Mouse (Mus musculus): Measurements from ENCODE around the gene Cds1. TPM values are rescaled to one million over a fixed set of nuclear protein-coding genes. Genes with fewer than 3 reads are reported as not detected.

Cds1 gene
- polyA plus RNA-seq, 1 experiment from 2014 or later = 1.0 TPM

- ATAC-seq (ENCODE audit: insufficient number of reproducible peaks, insufficient read depth, low FRiP score, low read depth) = no peak
- Histone ChIP-seq H3K27ac (replicated peaks in 1 of 2; ENCODE audit: control insufficient read depth in 1 of 2, insufficient read depth in 1 of 2, low read depth in 2 of 2, low read length in 2 of 2) (no peak overlapping the region), H3K4me3 (ENCODE audit: control insufficient read depth in 1 of 2, insufficient read depth in 1 of 2, low read depth in 1 of 2, low read length in 2 of 2) (no peak overlapping the region), H3K4me1 (ENCODE audit: control insufficient read depth in 2 of 2, insufficient read depth in 2 of 2, low read length in 2 of 2) (peaks cover 3 to 9% of the 10 kb centered on the region in 2 experiments; a peak in 2 of 4 replicates), H3K27me3 (ENCODE audit: control insufficient read depth, insufficient read depth, low read length) (no peaks in the 10 kb centered on the region), H3K36me3 (ENCODE audit: control insufficient read depth, insufficient read depth, low read length) (no peaks in the 10 kb centered on the region), H3K9me3 (ENCODE audit: control insufficient read depth, low read length) (no peaks in the 10 kb centered on the region), H3K9ac (ENCODE audit: low read length) (no peak overlapping the region), H3K4me2 (ENCODE audit: low read length) (no peak overlapping the region)
- WGBS = 47% methylated on average over 4 of the region's 4 CpGs
Observed at GRCm38 (mm10) chr5:101792665-101793064, 27.7 kb downstream of the Cds1 start.

DNA sequence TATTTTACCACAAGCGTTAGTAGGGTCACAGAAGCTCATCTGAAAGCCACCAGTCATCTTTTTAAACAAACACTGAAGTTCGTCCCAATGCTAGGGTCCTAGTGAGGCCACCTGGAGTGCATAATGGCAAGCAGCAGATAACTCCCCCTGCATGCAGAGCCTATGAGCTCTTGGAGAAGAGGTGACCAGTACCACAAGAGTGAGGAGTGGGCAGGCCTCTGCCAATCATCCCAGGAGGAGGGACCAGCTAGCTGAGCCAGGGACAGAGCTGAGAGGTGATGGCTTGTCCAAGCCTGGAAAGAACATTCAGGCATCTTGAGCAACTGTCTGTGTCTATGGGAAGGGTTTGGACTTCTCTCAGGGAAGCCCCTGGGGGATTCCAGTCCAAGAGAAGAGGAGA, 37.0 kb downstream of the Cds1 start:
- WGBS = 69% methylated on average over 2 of the region's 2 CpGs
- H3K27me3 ChIP-seq (ENCODE audit: control insufficient read depth, insufficient read depth, low read length) = no peaks in the 10 kb centered on the region
- H3K27ac ChIP-seq (replicated peaks in 1 of 2; ENCODE audit: control insufficient read depth in 1 of 2, insufficient read depth in 1 of 2, low read depth in 2 of 2, low read length in 2 of 2) = no peak overlapping the region
- H3K4me2 ChIP-seq (ENCODE audit: low read length) = no peak overlapping the region
- H3K4me1 ChIP-seq (ENCODE audit: control insufficient read depth in 2 of 2, insufficient read depth in 2 of 2, low read length in 2 of 2) = peaks cover 5 to 6% of the 10 kb centered on the region in 2 experiments; a peak in 3 of 4 replicates
- peaks cover 5% of the 10 kb centered on the region; the same call in 1 of the 2 replicates for H3K9me3 ChIP-seq (ENCODE audit: control insufficient read depth, low read length)
- ATAC-seq (ENCODE audit: insufficient number of reproducible peaks, insufficient read depth, low FRiP score, low read depth) = no peak
- H3K4me3 ChIP-seq (ENCODE audit: control insufficient read depth in 1 of 2, insufficient read depth in 1 of 2, low read depth in 1 of 2, low read length in 2 of 2) = no peak overlapping the region
- H3K36me3 ChIP-seq (ENCODE audit: control insufficient read depth, insufficient read depth, low read length) = no peaks in the 10 kb centered on the region
- no peak overlapping the region for H3K9ac ChIP-seq (ENCODE audit: low read length)

- ATAC-seq (ENCODE audit: insufficient number of reproducible peaks, insufficient read depth, low FRiP score, low read depth) = no peak
Observed at GRCm38 (mm10) chr5:101802358-101803022, 37.6 kb downstream of the Cds1 start.

DNA sequence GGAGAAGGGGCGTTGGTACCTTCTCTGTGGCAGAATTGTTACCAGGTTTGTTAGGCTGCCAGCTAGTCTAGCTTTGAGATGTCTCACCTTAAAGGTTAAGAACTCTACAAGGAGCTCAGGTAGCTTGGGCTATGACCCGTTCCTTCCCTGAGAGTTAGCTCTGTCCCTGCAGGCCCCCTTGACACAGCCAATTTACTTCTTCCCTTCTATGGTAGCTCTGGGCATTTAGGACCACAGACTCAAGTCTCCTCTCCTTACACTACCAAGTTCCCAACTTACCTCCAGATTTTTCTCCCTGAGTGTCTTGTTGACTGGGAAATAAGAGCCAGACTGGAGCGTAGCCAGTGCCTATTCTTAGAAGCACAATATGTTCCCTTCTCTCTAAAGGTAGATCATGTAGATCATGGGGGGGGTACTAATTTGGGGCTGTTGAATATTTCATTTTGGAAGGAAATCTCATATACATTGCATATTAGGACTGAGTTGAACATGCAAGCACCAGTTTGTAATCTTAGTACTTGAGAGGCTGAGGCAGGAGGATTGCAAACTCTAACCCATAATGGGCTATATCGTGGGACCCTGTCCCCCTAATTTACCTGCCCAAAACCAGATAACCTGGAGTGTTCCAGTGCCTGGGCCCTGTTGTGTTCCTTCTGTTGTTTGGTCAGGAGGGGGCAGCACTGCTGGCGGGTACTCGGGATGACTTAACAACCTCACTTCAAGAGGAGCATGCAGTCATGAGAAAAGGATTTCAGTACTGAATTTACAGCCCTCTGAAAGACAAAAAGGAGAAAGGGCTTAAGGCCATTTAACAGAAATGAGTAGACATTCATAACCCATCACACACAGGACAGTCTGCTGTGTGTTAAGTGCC, 46.6 kb downstream of the Cds1 start:
- ATAC-seq (ENCODE audit: insufficient number of reproducible peaks, insufficient read depth, low FRiP score, low read depth) = no peak
- H3K4me3 ChIP-seq (ENCODE audit: control insufficient read depth in 1 of 2, insufficient read depth in 1 of 2, low read depth in 1 of 2, low read length in 2 of 2) = no peak overlapping the region
- 78% methylated on average over 6 of the region's 6 CpGs for WGBS
- no peak overlapping the region for H3K27ac ChIP-seq (replicated peaks in 1 of 2; ENCODE audit: control insufficient read depth in 1 of 2, insufficient read depth in 1 of 2, low read depth in 2 of 2, low read length in 2 of 2)
- no peaks in the 10 kb centered on the region for H3K9me3 ChIP-seq (ENCODE audit: control insufficient read depth, low read length)
- H3K4me2 ChIP-seq (ENCODE audit: low read length) = no peak overlapping the region
- H3K9ac ChIP-seq (ENCODE audit: low read length) = no peak overlapping the region
- H3K4me1 ChIP-seq (ENCODE audit: control insufficient read depth in 2 of 2, insufficient read depth in 2 of 2, low read length in 2 of 2) = peaks cover 5% of the 10 kb centered on the region in 2 experiments; a peak in 3 of 4 replicates
- H3K36me3 ChIP-seq (ENCODE audit: control insufficient read depth, insufficient read depth, low read length) = no peaks in the 10 kb centered on the region
- H3K27me3 ChIP-seq (ENCODE audit: control insufficient read depth, insufficient read depth, low read length) = no peaks in the 10 kb centered on the region

More at GRCm38 (mm10) chr5:101802358-101803022, 37.6 kb downstream of the Cds1 start:
- Histone ChIP-seq H3K4me2 (ENCODE audit: low read length) (no peak overlapping the region), H3K4me3 (ENCODE audit: control insufficient read depth in 1 of 2, insufficient read depth in 1 of 2, low read depth in 1 of 2, low read length in 2 of 2) (no peak overlapping the region), H3K27me3 (ENCODE audit: control insufficient read depth, insufficient read depth, low read length) (no peaks in the 10 kb centered on the region), H3K27ac (replicated peaks in 1 of 2; ENCODE audit: control insufficient read depth in 1 of 2, insufficient read depth in 1 of 2, low read depth in 2 of 2, low read length in 2 of 2) (no peak overlapping the region), H3K36me3 (ENCODE audit: control insufficient read depth, insufficient read depth, low read length) (no peaks in the 10 kb centered on the region), H3K9me3 (ENCODE audit: control insufficient read depth, low read length) (peaks cover 5% of the 10 kb centered on the region; the same call in 1 of the 2 replicates), H3K4me1 (ENCODE audit: control insufficient read depth in 2 of 2, insufficient read depth in 2 of 2, low read length in 2 of 2) (peaks cover 5 to 6% of the 10 kb centered on the region in 2 experiments; a peak in 3 of 4 replicates), H3K9ac (ENCODE audit: low read length) (no peak overlapping the region)
- 63% methylated on average over 9 of the region's 9 CpGs for WGBS

- Histone ChIP-seq H3K36me3 (ENCODE audit: control insufficient read depth, insufficient read depth, low read length) (no peaks in the 10 kb centered on the region), H3K9ac (ENCODE audit: low read length) (no peak overlapping the region; the same call in 1 of the 2 replicates), H3K4me1 (ENCODE audit: control insufficient read depth in 2 of 2, insufficient read depth in 2 of 2, low read length in 2 of 2) (peaks cover 12 to 17% of the 10 kb centered on the region in 2 experiments), H3K4me2 (ENCODE audit: low read length) (no peak overlapping the region), H3K4me3 (ENCODE audit: control insufficient read depth in 1 of 2, insufficient read depth in 1 of 2, low read depth in 1 of 2, low read length in 2 of 2) (no peak overlapping the region), H3K27me3 (ENCODE audit: control insufficient read depth, insufficient read depth, low read length) (no peaks in the 10 kb centered on the region), H3K9me3 (ENCODE audit: control insufficient read depth, low read length) (no peaks in the 10 kb centered on the region), H3K27ac (replicated peaks in 1 of 2; ENCODE audit: control insufficient read depth in 1 of 2, insufficient read depth in 1 of 2, low read depth in 2 of 2, low read length in 2 of 2) (0 out of 4 replicates have a peak overlapping the region, but pooled peaks of 1 of the 2 experiments have one; percentile 24)
- no peak for ATAC-seq (ENCODE audit: insufficient number of reproducible peaks, insufficient read depth, low FRiP score, low read depth)
- 54% methylated on average over 7 of the region's 7 CpGs for WGBS
Observed at GRCm38 (mm10) chr5:101816822-101817221, 51.9 kb downstream of the Cds1 start.

GRCm38 (mm10) chr5:101819216-101819615, 54.3 kb downstream of the Cds1 start:
- Histone ChIP-seq H3K4me2 (ENCODE audit: low read length) (no peak overlapping the region), H3K9me3 (ENCODE audit: control insufficient read depth, low read length) (no peaks in the 10 kb centered on the region), H3K27ac (replicated peaks in 1 of 2; ENCODE audit: control insufficient read depth in 1 of 2, insufficient read depth in 1 of 2, low read depth in 2 of 2, low read length in 2 of 2) (no peak overlapping the region), H3K4me1 (ENCODE audit: control insufficient read depth in 2 of 2, insufficient read depth in 2 of 2, low read length in 2 of 2) (peaks cover 12 to 17% of the 10 kb centered on the region in 2 experiments), H3K36me3 (ENCODE audit: control insufficient read depth, insufficient read depth, low read length) (no peaks in the 10 kb centered on the region), H3K27me3 (ENCODE audit: control insufficient read depth, insufficient read depth, low read length) (no peaks in the 10 kb centered on the region), H3K9ac (ENCODE audit: low read length) (no peak overlapping the region), H3K4me3 (ENCODE audit: control insufficient read depth in 1 of 2, insufficient read depth in 1 of 2, low read depth in 1 of 2, low read length in 2 of 2) (no peak overlapping the region)
- 73% methylated on average over 10 of the region's 10 CpGs for WGBS
- no peak for ATAC-seq (ENCODE audit: insufficient number of reproducible peaks, insufficient read depth, low FRiP score, low read depth)

DNA sequence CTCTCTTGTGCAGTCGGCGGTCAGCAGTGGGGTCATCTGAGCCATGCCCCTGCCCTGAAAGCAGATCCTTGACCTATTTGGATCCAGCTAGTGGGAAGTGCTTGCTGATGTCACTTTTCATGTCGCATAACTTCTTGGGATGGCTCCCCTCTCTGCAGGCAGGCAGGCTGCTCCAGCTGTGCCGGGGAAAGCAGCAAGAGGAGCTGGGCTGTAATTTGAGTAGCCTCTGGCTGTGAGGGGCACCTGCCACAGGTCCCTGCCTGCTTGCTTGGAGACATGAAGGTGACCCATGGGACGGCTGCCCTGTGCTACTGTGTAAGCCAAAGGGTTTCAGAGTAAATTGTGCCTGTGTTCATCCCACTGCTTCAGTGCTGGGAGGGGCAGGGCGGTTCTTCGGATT, 54.9 kb downstream of the Cds1 start:
- H3K4me3 ChIP-seq (ENCODE audit: control insufficient read depth in 1 of 2, insufficient read depth in 1 of 2, low read depth in 1 of 2, low read length in 2 of 2) = no peak overlapping the region
- no peaks in the 10 kb centered on the region for H3K27me3 ChIP-seq (ENCODE audit: control insufficient read depth, insufficient read depth, low read length)
- no peaks in the 10 kb centered on the region for H3K36me3 ChIP-seq (ENCODE audit: control insufficient read depth, insufficient read depth, low read length)
- H3K27ac ChIP-seq (replicated peaks in 1 of 2; ENCODE audit: control insufficient read depth in 1 of 2, insufficient read depth in 1 of 2, low read depth in 2 of 2, low read length in 2 of 2) = no peak overlapping the region
- no peak; the same call in 1 of the 2 replicates for ATAC-seq (ENCODE audit: insufficient number of reproducible peaks, insufficient read depth, low FRiP score, low read depth)
- no peak overlapping the region for H3K9ac ChIP-seq (ENCODE audit: low read length)
- H3K9me3 ChIP-seq (ENCODE audit: control insufficient read depth, low read length) = no peaks in the 10 kb centered on the region
- H3K4me1 ChIP-seq (ENCODE audit: control insufficient read depth in 2 of 2, insufficient read depth in 2 of 2, low read length in 2 of 2) = peaks cover 12 to 19% of the 10 kb centered on the region in 2 experiments
- 20% methylated on average over 7 of the region's 7 CpGs for WGBS
- H3K4me2 ChIP-seq (ENCODE audit: low read length) = no peak overlapping the region

Data from heart, embryonic 14.5 days (tissue).